Mouse (Mus musculus) midbrain, embryonic 11.5 days (tissue): ENCODE data around the gene Pde6b. TPM values are rescaled to one million over a fixed set of nuclear protein-coding genes. Genes with fewer than 3 reads are reported as not detected.

Source experiments
- ATAC-seq: fragments of 200-750 bp; cut with Nextera tagmentation; 2 replicates; pipeline ENCODE4 v1.8.0; 2017; ENCODE audit warnings: moderate TSS enrichment, moderate library complexity; ENCODE audit not compliant: low FRiP score
- DNase-seq: peaks from one replicate; pipeline ENCODE4 v3.0.0; 2015; ENCODE audit warnings: low spot score; ENCODE audit errors: missing footprints
- H3K27ac ChIP-seq: fragments of 300-500 bp; sonication (generic); 2 replicates; pipeline ENCODE4 v1.5.1; 2014; ENCODE audit warnings: low read depth, low read length
- H3K27me3 ChIP-seq: fragments of 300-500 bp; sonication (generic); 2 replicates; pipeline ENCODE4 v1.6.1; 2014; ENCODE audit warnings: mild to moderate bottlenecking, low read length, moderate library complexity, mixed read lengths; ENCODE audit not compliant: control insufficient read depth, insufficient read depth
- H3K36me3 ChIP-seq: fragments of 300-500 bp; sonication (generic); 2 replicates; pipeline ENCODE4 v1.6.1; 2014; ENCODE audit warnings: mild to moderate bottlenecking, low read length, moderate library complexity, mixed read lengths; ENCODE audit not compliant: control insufficient read depth, insufficient read depth
- H3K4me1 ChIP-seq: fragments of 300-500 bp; sonication (generic); 2 replicates; pipeline ENCODE4 v1.6.1; 2014; ENCODE audit warnings: low read length; ENCODE audit not compliant: control insufficient read depth, insufficient read depth
- H3K4me2 ChIP-seq: fragments of 300-500 bp; sonication (generic); 2 replicates; pipeline ENCODE4 v1.6.1; 2014; ENCODE audit warnings: mild to moderate bottlenecking, moderate library complexity
- H3K4me3 ChIP-seq: fragments of 300-500 bp; sonication (generic); 2 replicates; pipeline ENCODE4 v1.5.1; 2014; ENCODE audit warnings: low read depth, low read length
- H3K9ac ChIP-seq: fragments of 300-500 bp; sonication (generic); 2 replicates; pipeline ENCODE4 v1.6.1; 2014; ENCODE audit warnings: low read length
- H3K9me3 ChIP-seq: fragments of 300-500 bp; sonication (generic); 2 replicates; pipeline ENCODE4 v1.6.1; 2016; ENCODE audit warnings: low read length; ENCODE audit not compliant: control insufficient read depth
- WGBS: fragments of 180-500 bp; shearing (Covaris S2); extraction: QIAGEN DNeasy Blood & Tissue Kit; methylation state at CpG from one replicate; pipeline ENCODE4 v1.1.7; 2014; 5-methylcytosine and 5-hydroxymethylcytosine counted together
- polyA plus RNA-seq: library from polyadenylated mRNA; unstranded; fragments of >200 nt; fragmentation: Nextera tagmentation; extraction: Ambion mirVana; gene quantifications from 2 replicates; pipeline ENCODE4 v1.2.1, GENCODE M21; 2014

Pde6b gene
- polyA plus RNA-seq, 1 experiment from 2014 or later = 0.29 TPM

DNA sequence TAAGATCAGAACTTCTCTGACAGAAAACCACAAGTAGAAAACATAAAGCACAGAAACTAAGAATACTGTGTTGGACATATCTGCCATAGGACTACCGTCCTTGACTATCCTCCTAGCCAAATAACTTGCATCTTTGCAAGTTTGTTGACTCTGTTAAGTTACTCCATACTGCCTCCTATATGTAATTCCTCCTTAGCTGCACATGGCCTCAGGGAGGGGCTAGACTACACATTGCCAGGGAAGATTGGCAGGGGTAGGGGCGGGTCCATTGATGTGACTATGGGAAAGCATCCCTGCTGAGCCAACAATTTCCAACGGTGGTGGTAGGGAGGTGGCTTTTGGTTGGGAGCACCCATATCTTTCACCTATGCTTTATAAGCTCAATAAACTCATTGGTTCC is 25.9 kb upstream of the Pde6b start:
- no peak overlapping the region for H3K4me2 ChIP-seq
- DNase-seq (no peak), ATAC-seq (no peak)
- H3K9me3 ChIP-seq = no peaks in the 10 kb centered on the region
- 23% methylated on average over 3 of the region's 3 CpGs for WGBS
- no peak overlapping the region for H3K9ac ChIP-seq
- H3K36me3 ChIP-seq = no peaks in the 10 kb centered on the region
- no peak overlapping the region for H3K4me3 ChIP-seq
- no peak overlapping the region for H3K27ac ChIP-seq
- peaks cover 28% of the 10 kb centered on the region for H3K27me3 ChIP-seq
- peaks cover 8% of the 10 kb centered on the region for H3K4me1 ChIP-seq

DNA sequence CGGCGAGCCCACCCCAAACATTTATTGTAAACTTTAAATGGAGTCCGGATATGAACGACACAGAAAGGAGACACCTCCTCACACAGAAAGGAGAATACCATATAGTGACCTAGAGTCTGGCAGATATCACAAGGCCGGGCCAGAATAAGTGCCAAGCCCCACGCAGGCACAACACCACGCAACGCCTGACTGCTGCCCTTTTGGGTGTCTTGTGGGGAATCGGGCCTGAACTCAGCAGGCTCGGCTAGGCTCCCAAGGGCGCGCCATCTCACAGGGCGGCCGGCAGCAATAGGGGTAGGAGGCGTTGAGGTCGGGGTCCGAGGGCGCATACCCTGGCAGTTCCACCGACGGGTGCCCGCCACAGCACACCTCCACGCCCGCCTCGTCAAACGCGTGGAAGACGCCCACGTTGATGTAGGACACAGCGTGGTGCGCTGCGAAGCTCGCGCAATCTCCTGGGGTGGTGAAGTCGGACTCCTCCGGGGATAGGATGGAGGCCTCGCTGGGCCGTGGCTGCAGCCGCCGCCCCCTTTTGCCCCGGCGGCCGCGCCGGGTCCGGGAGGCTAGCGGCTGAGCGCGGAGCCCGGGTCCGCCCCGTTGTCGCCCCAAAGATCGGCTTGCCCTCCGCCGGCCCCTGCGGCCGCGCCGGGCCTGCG is 21.7 kb upstream of the Pde6b start:
- Histone ChIP-seq H3K27ac (no peak overlapping the region), H3K9me3 (no peaks in the 10 kb centered on the region), H3K27me3 (peaks cover 66% of the 10 kb centered on the region), H3K4me3 (peak overlapping the region; percentile 54), H3K36me3 (no peaks in the 10 kb centered on the region), H3K4me1 (peaks cover 14% of the 10 kb centered on the region), H3K4me2 (peak overlapping the region; percentile 90), H3K9ac (peak overlapping the region; percentile 16; the same call in 1 of the 2 replicates)
- ATAC-seq (peak; percentile 8; the same call in 1 of the 2 replicates), DNase-seq (peak; percentile 88)
- 2% methylated on average over 59 of the region's 60 CpGs for WGBS

DNA sequence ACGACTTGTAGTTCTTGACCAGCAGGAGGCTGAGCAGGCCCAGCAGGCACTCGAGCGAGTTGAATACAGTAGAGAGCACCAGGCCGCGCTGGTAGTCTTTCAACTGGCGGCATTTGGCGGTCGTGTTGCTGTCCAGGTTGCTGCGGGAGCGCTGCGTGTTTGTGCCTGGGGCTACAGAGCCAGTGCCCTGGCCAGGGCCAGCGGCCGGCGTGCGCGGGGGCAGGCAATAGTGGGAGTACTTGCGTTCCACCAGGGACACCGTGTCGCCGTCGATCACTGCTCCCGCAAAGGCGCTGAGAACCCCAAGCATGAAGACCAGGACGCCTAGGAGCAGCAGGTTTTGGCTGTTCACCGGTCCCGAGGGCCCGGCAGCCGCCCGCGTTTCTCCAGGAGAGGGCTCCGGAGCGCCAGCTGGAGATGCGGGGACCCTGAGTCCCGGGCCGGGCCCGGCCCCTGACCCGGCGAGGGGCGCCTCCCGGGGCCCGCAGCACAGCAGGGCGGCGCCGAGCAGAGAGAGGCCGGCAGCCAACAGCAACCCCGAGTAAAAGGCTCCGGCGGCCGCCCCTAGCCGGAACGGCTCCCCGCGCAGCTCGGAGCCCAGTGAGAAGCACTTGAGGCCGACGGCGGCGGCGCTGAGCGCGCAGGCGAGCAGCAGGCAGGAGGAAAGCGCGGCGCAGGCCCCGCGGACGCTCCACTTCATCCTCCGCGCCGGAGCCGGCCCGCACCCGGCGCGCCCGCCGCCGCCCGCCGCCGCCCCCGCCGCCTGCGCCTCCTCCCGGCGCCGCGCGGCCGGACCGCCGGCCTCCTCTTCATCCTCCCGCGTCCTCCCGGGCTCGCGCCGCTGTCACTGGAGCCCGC is 21.0 kb upstream of the Pde6b start:
- Histone ChIP-seq H3K27ac (no peak overlapping the region), H3K4me1 (peaks cover 14% of the 10 kb centered on the region), H3K27me3 (peaks cover 69% of the 10 kb centered on the region), H3K36me3 (no peaks in the 10 kb centered on the region), H3K4me2 (peak overlapping the region; percentile 90), H3K9me3 (no peaks in the 10 kb centered on the region), H3K9ac (peak overlapping the region; percentile 43), H3K4me3 (peak overlapping the region; percentile 54)
- ATAC-seq (peak; percentile 70), DNase-seq (peak; percentile 96)
- WGBS = 0% methylated on average over 76 of the region's 100 CpGs

DNA sequence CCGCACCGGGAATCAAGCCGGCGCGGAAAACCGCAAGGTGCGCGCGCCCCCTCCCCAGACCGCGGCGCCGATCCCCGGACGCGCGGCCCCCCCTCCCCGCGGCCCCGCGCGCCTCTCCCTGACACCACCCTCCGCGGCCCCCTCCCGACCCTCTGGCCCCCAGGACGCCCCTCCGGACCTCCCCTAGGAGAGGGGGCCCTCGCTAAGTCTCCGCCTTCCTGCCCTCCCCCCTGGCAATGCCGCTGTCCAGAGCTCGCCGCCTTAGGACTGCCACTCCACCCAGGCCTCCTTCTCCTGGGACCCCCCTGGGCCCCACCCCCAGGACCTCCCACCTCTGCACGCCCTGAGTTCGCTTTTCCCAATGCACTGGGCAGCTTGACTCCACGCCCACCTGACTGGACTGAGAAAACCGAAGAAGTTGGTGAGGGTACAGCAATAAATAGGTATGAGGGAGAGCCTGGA is 20.3 kb upstream of the Pde6b start, which contains the start of gene Gm42517:
Gm42517 (minus strand) TSS at position 52 of the 462 bp plus-strand sequence.
- DNase-seq (peak; percentile 84), ATAC-seq (peak; percentile 53)
- peak within 1 kb of the TSS; percentile 43 for H3K9ac ChIP-seq
- peak within 1 kb of the TSS; percentile 90 for H3K4me2 ChIP-seq
- no peaks in the 10 kb centered on the region for H3K36me3 ChIP-seq
- H3K27me3 ChIP-seq = peaks cover 69% of the 10 kb centered on the region
- no peak within 1 kb of the TSS for H3K27ac ChIP-seq
- 5% methylated on average over 12 of the region's 36 CpGs for WGBS
- H3K4me1 ChIP-seq = peaks cover 14% of the 10 kb centered on the region
- H3K4me3 ChIP-seq = peak within 1 kb of the TSS; percentile 54
- no peaks in the 10 kb centered on the region for H3K9me3 ChIP-seq

DNA sequence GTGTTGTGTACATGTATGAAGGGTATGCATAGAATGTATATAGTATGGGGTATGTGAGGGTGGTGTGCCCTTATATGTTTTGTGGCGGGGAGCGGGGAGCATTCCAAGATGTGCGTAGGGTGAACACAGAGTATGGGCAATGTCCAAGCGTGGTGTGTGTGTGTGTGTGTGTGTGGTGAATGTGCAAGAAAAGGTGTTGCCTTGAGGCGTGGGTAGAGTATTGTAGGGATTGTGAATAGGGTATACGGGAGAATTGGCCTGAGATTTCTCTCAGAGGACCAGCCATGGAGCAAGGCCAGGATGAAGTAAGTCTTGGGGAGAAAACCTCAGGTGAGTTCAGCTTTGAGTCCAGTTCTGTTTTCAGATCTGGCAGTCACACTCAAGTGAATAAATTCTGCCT is 19.7 kb upstream of the Pde6b start:
- no peaks in the 10 kb centered on the region for H3K36me3 ChIP-seq
- H3K27ac ChIP-seq = no peak overlapping the region
- DNase-seq (peak; percentile 93), ATAC-seq (0 out of 2 replicates have a peak, but pooled peaks have one; percentile 10)
- peaks cover 69% of the 10 kb centered on the region for H3K27me3 ChIP-seq
- H3K9me3 ChIP-seq = no peaks in the 10 kb centered on the region
- H3K4me2 ChIP-seq = peak overlapping the region; percentile 90
- peaks cover 14% of the 10 kb centered on the region for H3K4me1 ChIP-seq
- 2% methylated on average over 6 of the region's 6 CpGs for WGBS
- peak overlapping the region; percentile 21 for H3K4me3 ChIP-seq
- no peak overlapping the region for H3K9ac ChIP-seq

DNA sequence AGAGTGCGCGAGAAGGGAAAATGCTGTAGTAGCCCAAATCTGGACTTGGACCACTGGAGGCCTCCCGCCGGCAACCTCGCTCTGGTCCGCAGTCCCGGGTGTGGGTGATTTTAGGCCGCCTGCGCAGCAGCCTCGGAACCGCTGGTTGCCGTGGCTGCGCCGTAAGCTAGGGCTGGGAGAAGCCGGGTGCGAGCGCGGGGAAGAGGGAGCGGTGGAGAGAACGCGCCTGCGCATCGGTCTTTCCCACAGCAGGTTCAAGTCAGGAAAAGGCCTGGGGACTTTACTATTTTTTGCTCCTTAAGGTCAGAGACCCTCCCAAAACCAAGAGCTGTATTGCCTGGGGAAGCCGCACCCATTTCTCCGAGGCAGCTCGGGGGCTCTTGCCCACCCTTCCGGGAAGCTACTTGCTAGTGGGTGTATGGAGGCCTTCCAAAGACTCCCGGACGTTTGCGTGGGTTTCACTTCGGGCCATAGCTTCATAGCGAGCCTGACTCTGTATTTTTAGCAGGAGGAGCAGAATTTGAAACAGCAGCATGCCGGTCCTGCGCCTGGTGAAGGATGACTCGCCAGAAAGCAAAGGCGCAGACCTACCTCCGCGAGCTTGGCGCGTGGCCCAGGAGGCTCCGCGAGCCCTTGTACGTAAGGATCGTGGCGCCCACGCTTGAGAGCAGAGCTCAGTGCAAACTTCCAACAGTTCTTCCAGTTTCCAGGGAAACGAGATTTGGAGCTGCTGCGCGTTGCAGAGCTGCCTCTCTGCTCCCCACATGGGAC is 19.2 kb upstream of the Pde6b start:
- Histone ChIP-seq H3K27ac (no peak overlapping the region), H3K9me3 (no peaks in the 10 kb centered on the region), H3K4me2 (peak overlapping the region; percentile 35), H3K27me3 (peaks cover 65% of the 10 kb centered on the region), H3K36me3 (no peaks in the 10 kb centered on the region), H3K4me1 (peaks cover 14% of the 10 kb centered on the region), H3K4me3 (peak overlapping the region; percentile 21), H3K9ac (no peak overlapping the region)
- DNase-seq (peak; percentile 93), ATAC-seq (no peak)
- WGBS = under 1% methylated on average over 48 of the region's 49 CpGs

DNA sequence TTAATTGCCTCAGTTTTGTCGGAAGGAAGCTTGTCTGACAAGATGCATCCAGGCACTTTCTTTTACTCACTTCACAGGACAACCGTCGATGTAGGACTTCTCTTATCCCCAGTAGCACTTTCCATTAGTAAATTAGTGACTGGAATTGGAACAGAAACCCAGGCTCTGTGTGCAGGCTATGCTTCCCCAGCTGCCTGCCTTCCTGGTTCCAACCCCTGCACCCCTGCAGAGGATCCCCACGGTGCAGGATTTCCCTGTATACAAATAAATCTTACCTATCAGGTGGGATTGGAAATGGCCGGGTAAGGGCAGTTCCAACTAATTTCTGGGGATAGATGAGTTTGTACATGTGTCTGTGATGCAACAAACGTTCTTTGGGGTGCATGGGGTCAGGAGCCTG is 18.2 kb upstream of the Pde6b start:
- 1% methylated on average over 6 of the region's 6 CpGs for WGBS
- H3K4me2 ChIP-seq = no peak overlapping the region
- H3K9me3 ChIP-seq = no peaks in the 10 kb centered on the region
- DNase-seq = peak; percentile 87
- peaks cover 63% of the 10 kb centered on the region for H3K27me3 ChIP-seq
- ATAC-seq = no peak
- H3K9ac ChIP-seq = no peak overlapping the region
- H3K4me3 ChIP-seq = no peak overlapping the region
- H3K27ac ChIP-seq = no peak overlapping the region
- H3K4me1 ChIP-seq = peaks cover 14% of the 10 kb centered on the region
- H3K36me3 ChIP-seq = no peaks in the 10 kb centered on the region

DNA sequence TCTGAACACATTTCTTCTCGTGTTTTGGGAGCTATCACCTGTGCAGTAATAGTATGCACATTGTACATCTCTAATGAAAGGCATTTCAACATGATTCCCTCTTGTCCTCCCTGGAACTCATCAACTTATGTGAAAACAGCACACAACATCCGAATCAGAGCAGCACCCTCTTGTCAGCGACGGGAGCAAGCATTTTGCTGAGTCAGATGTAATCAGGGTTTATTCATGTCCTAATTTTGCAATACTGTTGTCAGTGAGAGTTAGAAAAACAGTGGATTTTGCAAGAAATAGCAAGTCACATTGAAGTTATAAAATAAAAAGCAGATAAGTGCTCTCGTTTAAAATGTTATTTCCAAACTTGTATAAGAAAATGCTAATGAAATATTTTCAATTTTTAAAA is 14.1 kb upstream of the Pde6b start:
- no peak for ATAC-seq
- Histone ChIP-seq H3K36me3 (no peaks in the 10 kb centered on the region), H3K9ac (no peak overlapping the region), H3K27ac (no peak overlapping the region), H3K27me3 (peaks cover 23% of the 10 kb centered on the region), H3K4me2 (no peak overlapping the region), H3K4me1 (no peaks in the 10 kb centered on the region), H3K9me3 (no peaks in the 10 kb centered on the region), H3K4me3 (no peak overlapping the region)
- DNase-seq = no peak
- 84% methylated on average over 5 of the region's 5 CpGs for WGBS
